Mouse (Mus musculus) embryonic stem cell, embryonic (primary cell): ENCODE data around the gene Slc6a19.

Source experiments
- CTCF ChIA-PET, 4 experiments: fragments of 300-600 bp in 2 of 4; fragments of 350-600 bp in 2 of 4; sonication (Branson Sonifier 250); formaldehyde crosslinking; loops; one replicate each; lab custom pipeline; 2022; ENCODE audit warnings: inconsistent platforms in 2 of 4; lab: Charles Lee
- POLR2A ChIA-PET, 4 experiments: fragments of 300-600 bp in 2 of 4; fragments of 350-600 bp in 2 of 4; sonication (Branson Sonifier 250); formaldehyde crosslinking; loops; one replicate each; lab custom pipeline; 2022; ENCODE audit warnings: antibody characterized with exemption in 4 of 4, inconsistent platforms in 1 of 4; lab: Charles Lee

Gene Slc6a19

DNA sequence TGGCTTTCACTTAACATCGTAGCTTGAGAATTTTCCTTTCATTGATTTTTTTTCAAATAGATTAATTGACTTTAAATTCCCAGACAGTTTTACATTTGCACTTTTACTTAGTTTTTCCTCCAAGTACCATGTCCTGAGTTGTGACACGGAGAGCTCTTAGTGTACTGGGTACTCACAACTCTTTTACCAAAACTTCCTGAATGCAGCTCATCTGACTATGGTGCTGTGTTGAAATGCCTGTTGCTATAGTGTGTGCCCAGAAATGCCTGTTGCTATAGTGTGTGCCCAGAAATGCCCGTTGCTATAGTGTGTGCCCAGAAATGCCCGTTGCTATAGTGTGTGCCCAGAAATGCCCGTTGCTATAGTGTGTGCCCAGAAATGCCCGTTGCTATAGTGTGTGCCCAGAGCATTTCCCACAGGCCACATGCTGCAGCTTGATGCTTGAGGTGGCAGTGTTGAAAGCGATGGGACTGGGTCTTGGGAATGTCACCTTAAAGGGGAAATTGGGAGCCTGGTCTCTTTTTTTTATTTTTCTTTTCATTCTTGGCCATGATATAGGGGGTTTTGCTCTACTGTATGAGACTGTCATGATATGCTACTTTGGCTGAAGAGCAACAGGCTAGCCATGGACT is at the start of gene Slc6a19:
TSS of gene Slc6a19 (minus strand) at position 172 of the 632 bp plus-strand sequence.
- CTCF ChIA-PET = interaction anchor here in 3 of 4 experiments (1.2 to 1.5 kb wide), 4 partner anchors 12 to 14 kb away, joined by 3 to 9 read pairs (median 4); no protein-coding TSS in a partner anchor
- POLR2A ChIA-PET = interaction anchor here in 1 of 4 experiments (1.5 to 1.7 kb wide), 2 partner anchors 9 to 10 kb away, joined by 3 to 5 read pairs; no protein-coding TSS in a partner anchor

DNA sequence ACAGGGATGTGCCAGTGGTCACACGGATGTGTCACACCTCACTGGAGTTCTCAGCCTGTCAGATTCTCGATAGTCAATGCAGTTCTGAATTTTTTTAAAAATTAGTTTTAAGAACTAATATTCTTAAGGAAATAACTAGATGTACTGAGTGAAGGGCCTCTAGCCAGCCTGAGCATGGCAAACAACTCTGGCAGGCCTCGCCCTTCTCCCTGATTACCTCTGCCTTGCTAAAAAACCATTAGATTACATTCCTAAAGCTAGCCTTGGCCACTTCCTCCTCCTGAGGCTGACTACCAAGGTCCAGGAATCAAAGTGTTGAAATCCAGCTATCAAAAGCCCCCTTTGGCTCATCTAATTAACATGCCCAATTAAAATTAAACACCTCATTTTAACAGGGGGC is 46.6 kb upstream of the Slc6a19 start:
- POLR2A ChIA-PET = interaction anchor here in 3 of 4 experiments (1.2 to 7.7 kb wide), 3 partner anchors 11 kb away, joined by 3 to 70 read pairs (median 3); no protein-coding TSS in a partner anchor

DNA sequence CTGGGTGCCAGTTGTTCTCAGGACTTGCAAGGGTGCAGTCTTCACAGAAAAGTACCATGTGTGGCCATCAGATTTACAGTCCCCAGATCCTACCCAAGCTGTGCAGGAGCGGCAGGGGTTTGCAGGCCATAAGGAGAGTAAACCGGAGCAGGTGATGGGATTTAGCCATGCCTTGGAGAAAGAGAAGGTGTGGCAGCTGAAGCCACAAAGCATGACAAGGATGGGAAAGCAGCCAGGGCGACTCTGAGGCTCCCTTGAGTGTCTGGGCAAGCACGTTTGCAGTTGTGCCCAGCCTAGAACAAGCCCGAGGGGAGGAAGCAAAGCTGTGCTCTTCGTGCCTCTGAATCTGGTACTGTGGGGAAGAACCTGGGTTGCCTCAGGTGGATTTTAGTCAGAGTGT is 45.8 kb upstream of the Slc6a19 start:
- POLR2A ChIA-PET = interaction anchor here in 2 of 4 experiments (1.2 to 7.7 kb wide), 3 partner anchors 12 to 187 kb away, joined by 3 to 70 read pairs (median 3); partner anchors contain the start of genes Brd9 (in 1 of the 2) and Trip13 (in 1 of the 2)

More for the DNA sequence above, 46.6 kb upstream of the Slc6a19 start:
- CTCF ChIA-PET = interaction anchor here in 2 of 4 experiments (0.7 to 1.4 kb wide), 2 partner anchors 79 to 325 kb away, joined by 3 read pairs; no protein-coding TSS in a partner anchor

DNA sequence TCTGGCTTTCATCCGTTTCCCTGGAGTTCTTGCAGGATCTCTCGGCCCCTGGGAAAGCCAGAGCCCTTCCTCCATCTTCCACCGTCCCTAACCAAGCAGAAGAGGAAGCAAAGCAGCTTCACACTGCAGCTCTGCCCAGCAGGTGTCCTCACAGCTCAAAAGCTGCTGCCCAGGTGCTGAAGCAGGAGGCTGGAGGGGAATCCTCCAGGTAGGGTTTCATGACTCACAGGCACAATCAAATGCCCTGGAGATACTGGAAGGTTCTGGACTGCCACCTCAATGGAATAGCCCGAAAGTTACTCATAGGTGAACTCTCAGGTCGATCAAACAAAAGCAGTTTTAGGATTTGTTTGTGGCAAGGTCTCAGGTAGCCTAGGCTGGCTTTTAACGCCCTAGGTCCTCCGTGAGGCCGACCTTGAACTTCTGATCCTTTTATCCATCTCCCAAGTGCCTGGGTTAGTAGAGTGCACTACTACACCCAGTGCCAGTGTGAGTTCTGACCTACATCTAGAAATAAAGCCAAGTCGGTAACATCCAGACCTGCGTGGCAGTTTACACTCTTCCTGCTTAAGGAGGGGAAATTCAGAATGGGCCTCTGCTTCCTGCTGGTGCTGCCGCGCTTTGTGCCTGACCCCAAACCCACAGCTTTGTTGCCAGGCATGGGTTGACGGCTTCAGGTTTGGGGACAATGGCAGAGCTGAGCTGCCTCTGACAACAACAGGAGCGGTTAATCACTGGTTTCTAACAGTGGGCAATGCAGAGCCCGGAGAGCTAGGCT is 44.2 kb upstream of the Slc6a19 start:
- ChIA-PET CTCF (interaction anchor here in 3 of 4 experiments (0.6 to 1.4 kb wide), 12 partner anchors 11 to 93 kb away, joined by 3 to 11 read pairs (median 4); no protein-coding TSS in a partner anchor), POLR2A (interaction anchor here in 3 of 4 experiments (0.6 to 7.7 kb wide), 25 partner anchors 9 to 331 kb away, joined by 3 to 70 read pairs (median 4); partner anchors contain the start of genes Brd9 (in 1 of the 3), Lpcat1 (in 1 of the 3), Nkd2 (in 1 of the 3) and Trip13 (in 1 of the 3))

More for the DNA sequence above, 45.8 kb upstream of the Slc6a19 start:
- CTCF ChIA-PET = interaction anchor here in 2 of 4 experiments (0.5 to 1.4 kb wide), 4 partner anchors 37 to 324 kb away, joined by 3 to 4 read pairs (median 3); no protein-coding TSS in a partner anchor

DNA sequence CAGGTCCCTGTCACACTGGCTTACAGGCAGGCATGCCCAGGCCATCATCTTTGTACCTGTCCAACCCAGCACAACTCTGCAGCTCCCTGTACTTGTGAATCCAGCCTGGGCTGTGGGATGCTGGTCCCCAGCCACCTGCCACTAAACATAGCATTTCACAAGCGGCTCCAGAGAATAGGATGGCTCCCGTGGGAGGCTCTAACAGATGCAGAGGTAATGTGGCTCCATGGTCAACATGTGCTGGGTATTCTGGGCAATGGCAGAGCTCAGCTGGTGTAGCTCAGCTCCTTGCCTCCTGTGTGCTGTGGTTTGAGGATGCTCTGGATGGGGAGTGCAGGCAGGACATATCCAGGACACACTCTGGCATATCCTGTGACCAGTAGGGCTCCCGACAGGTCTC is 39.0 kb upstream of the Slc6a19 start:
- ChIA-PET POLR2A (interaction anchor here in 2 of 4 experiments (1.4 to 1.7 kb wide), 3 partner anchors 18 to 21 kb away, joined by 4 to 5 read pairs (median 5); no protein-coding TSS in a partner anchor), CTCF (interaction anchor here in 3 of 4 experiments (0.8 to 2.3 kb wide), 3 partner anchors 20 to 433 kb away, joined by 3 to 6 read pairs (median 4); no protein-coding TSS in a partner anchor)

DNA sequence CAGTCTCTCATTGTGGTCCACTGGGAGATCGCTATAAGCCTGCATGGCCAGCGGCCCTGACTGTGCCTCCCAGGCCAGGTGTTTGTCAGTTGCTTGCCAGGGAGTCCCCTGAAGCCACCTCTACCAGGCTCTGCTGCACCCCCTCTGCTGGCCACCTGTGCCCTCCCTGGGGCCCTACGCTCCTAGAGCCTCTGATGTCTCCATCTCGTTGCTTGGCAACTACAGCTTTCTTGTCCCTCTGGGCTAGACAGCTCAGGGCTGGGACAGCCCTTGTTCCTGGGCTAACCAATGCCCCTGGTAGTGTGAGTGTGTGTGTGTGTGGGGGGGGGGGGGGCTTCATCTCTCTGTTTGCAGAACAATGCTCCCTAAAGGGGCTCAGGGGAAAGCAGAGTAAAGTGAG is 38.3 kb upstream of the Slc6a19 start:
- CTCF ChIA-PET = interaction anchor here (0.6 to 2.3 kb wide), 7 partner anchors 19 to 433 kb away, joined by 3 to 6 read pairs (median 4); no protein-coding TSS in a partner anchor

DNA sequence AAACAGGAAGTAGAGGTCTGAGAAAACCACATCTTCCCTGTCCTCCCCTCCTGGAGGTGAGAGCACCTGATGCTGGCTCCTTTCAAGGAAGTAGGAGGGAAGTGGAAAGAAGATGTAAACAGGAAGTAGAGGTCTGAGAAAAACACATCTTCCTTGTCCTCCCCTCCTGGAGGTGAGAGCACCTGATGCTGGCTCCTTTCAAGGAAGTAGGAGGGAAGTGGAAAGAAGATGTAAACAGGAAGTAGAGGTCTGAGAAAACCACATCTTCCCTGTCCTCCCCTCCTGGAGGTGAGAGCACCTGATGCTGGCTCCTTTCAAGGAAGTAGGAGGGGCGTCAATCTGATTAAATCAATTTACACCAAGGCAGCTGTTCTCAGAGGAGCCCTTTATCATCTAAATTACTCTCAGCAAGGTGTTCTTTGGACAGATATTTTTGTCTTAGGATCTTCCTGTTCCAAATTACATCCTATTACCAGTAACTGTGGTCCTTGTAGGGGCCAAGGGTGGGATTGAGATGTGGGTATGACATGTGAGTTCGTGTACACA is 35.8 kb upstream of the Slc6a19 start:
- ChIA-PET POLR2A (interaction anchor here in 3 of 4 experiments (0.7 to 1.2 kb wide), 6 partner anchors 28 to 51 kb away, joined by 3 to 7 read pairs (median 3); no protein-coding TSS in a partner anchor), CTCF (interaction anchor here in 2 of 4 experiments (0.6 kb wide), 2 partner anchors 21 to 76 kb away, joined by 3 to 7 read pairs; no protein-coding TSS in a partner anchor)

More for the DNA sequence above, 38.3 kb upstream of the Slc6a19 start:
- POLR2A ChIA-PET = interaction anchor here in 2 of 4 experiments (1.4 to 1.7 kb wide), 4 partner anchors 10 to 21 kb away, joined by 3 to 5 read pairs (median 4); partner anchors contain the start of gene Slc12a7 (in 1 of the 2)

DNA sequence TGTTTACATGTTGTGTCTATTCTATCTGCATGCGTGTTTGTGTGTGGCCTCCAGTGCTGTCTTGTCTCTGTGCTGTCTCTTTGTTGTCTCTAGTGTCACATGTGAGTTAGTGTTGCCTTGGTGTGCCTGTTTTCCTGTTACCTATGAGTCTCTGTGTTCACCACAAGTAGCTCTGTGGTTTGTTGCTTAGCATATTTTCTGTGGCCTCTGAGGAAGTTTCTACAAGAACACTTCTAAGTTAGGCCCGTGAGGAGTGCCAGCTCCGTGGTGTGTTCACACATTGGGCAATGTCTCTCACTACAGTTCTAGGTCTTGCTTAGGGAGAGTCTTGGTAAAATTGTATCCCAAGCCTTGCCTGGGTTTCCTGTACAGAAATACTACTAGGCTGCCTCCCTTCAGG is 32.3 kb upstream of the Slc6a19 start:
- POLR2A ChIA-PET = interaction anchor here in 3 of 4 experiments (0.7 to 1.9 kb wide), 5 partner anchors 11 to 1583 kb away, joined by 3 to 6 read pairs (median 3); no protein-coding TSS in a partner anchor

DNA sequence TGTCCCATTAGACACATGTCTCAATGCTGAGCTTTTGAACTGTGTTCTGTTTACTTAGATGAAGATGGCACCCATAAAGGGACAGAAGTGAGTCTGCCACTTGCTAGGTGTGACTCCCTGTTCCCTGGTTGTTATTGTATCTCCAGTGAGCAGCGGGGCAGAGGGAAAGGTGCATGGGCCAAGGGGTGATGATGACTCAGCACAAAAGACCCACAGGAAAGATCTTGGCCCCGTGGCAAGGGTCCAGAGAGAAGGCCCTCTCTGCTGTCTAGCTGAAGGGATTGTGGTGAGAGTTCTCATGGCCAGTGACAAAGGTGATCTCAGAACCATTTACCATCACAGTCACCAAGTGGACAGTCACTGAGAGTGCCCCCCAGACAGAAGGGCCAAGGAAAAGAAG is 31.3 kb upstream of the Slc6a19 start:
- CTCF ChIA-PET = no interaction called here

More for the DNA sequence above, 32.3 kb upstream of the Slc6a19 start:
- CTCF ChIA-PET = interaction anchor here in 1 of 4 experiments (1.0 kb wide), 1 partner anchor 19 kb away, joined by 3 read pairs; no protein-coding TSS in a partner anchor

DNA sequence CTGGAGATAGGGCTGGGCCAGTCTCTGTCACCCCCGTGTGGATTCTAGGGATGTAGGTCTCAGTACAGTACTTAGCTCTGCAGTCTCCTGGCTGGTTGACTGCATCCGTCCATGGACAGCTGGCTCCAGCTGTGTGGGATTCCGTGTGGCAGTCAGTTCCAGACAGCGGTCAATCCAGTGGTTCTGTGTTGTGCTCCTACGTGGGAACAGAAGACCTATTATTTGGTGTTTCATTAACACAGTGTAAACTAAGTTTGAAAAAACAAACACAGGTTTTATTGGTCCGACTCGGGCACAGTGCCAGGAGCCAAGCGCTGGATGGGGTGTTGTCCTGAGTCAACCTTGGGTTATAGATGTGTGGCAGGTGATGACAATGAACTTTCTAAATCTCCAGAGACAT is 30.6 kb upstream of the Slc6a19 start:
- CTCF ChIA-PET = interaction anchor here in 1 of 4 experiments (0.6 kb wide), 1 partner anchor 1127 kb away, joined by 3 read pairs; no protein-coding TSS in a partner anchor
- POLR2A ChIA-PET = interaction anchor here in 2 of 4 experiments (1.2 to 1.5 kb wide), 3 partner anchors 11 to 30 kb away, joined by 3 to 4 read pairs (median 3); no protein-coding TSS in a partner anchor

More for the DNA sequence above, 31.3 kb upstream of the Slc6a19 start:
- POLR2A ChIA-PET = interaction anchor here in 3 of 4 experiments (0.6 to 1.5 kb wide), 5 partner anchors 12 to 29 kb away, joined by 3 to 5 read pairs (median 3); no protein-coding TSS in a partner anchor

DNA sequence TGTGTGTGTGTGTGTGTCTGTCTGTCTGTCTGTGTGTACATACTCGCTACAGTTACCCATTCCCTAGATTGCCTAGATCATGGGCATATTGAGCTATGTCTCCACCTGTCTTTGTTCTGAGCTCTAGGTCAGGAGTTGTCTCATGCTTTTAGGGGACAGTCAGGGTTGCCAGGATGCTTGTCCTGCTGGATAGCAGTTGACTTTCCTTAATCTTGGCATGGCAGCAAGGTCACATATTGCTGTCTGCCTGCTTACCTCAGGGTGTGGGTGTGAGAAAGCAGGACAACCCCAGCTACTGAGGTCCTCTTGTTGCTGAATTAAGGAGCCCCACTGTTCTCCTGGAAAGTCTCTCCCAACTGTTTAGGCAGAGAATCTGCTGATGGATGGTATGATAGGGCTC is 29.7 kb upstream of the Slc6a19 start:
- POLR2A ChIA-PET = interaction anchor here in 2 of 4 experiments (0.6 to 1.3 kb wide), 7 partner anchors 7 to 111 kb away, joined by 3 to 4 read pairs (median 3); no protein-coding TSS in a partner anchor
- CTCF ChIA-PET = interaction anchor here in 1 of 4 experiments (1.0 kb wide), 1 partner anchor 20 kb away, joined by 3 read pairs; no protein-coding TSS in a partner anchor

DNA sequence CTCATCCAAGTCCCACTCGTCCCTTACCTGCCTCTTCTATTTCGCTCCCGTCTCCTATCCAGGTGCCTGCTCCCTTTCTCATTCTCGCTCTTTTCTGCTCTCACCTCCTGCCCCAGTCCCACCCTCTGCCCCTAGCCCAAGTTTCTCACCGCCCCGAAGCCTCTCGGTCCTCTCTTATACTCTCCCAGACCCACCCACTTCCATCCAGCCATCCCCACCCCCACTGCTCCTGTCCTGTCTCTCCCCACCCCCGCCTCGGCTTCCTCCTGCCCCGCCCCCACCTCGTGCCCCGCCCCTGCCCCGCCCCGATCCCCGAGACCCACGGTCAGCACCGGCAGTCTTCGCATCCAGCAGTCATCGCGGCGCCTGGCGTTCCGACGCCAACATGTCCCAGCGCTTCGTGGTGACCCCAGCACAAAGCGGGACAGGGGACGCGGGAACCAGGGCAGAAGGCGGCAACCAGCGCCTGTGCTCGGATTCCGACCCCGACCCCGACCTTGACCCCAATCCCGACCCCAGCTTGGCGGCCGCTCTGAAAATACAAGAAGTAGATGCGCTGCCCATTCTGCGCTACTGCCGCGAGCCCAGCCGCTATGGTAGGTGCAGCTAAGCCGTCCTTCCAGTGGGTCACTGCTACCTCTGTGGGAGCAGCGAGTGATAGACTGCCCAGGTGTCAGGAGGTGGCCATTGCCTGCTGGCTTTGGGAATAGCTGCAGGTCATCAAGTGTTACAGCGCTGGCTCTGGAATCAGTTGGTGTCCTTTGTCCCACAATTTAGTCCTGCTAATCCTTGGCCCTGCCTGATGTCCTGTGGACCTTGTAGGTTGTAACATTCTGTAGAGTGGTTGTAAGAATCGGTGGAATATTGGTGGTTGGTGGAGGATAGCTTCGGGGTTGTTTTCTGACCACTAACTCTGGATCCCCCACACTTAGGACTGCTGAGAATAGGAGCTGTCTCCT is 28.4 kb upstream of the Slc6a19 start, which contains the start of gene Slc12a7:
TSS of gene Slc12a7 (plus strand) at position 353 of the 959 bp plus-strand sequence.
- CTCF ChIA-PET = interaction anchor here in 2 of 4 experiments (0.5 to 1.7 kb wide), 3 partner anchors 10 to 579 kb away, joined by 3 to 5 read pairs (median 3); no protein-coding TSS in a partner anchor
- POLR2A ChIA-PET = interaction anchor here in 3 of 4 experiments (0.6 to 1.6 kb wide), 8 partner anchors 9 to 205 kb away, joined by 3 to 4 read pairs (median 3); partner anchors contain the start of genes Brd9 (in 2 of the 3) and Trip13 (in 2 of the 3)

DNA sequence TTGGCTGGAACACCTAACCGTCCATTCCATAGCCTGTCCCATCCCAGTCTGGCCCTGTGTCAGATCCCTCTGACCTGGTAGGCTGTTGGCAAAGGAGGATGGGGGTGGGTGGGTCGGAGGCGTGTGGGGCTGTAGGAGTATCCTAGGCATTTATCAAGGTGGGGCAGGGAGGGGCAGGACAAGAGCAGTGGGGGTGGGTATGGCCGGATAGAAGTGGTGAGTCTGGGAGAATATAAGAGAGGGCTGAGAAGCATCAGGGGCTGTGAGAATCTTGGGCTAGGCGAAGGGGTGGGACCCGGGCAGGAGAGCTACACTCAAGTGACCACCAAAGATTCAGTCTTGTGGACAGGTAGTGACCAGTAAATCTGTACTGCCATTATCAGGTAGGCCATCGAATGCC is 27.6 kb upstream of the Slc6a19 start:
- ChIA-PET POLR2A (interaction anchor here in 1 of 4 experiments (1.6 kb wide), 1 partner anchor 10 kb away, joined by 3 read pairs; no protein-coding TSS in a partner anchor), CTCF (interaction anchor here in 1 of 4 experiments (1.7 kb wide), 1 partner anchor 9 kb away, joined by 5 read pairs; no protein-coding TSS in a partner anchor)

DNA sequence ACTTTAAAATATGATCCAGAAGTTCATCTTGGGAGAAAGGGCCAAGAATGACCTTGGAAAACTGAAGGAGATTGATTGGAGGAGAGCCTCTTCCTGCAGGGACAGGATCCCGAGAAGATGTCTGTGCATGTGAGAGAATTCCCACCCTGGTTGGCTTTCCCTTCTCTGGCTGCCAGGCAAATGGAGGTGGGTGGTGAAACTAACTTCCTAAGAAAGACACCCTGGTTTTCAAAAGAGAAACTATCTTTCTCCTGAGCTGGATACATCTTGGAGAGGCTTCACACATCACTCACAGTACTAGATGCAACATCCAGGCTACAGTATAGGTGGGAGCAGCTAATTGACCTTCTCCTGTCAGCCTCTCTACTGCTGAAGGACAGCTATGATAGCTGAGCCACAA is 26.2 kb upstream of the Slc6a19 start:
- ChIA-PET CTCF (interaction anchor here in 1 of 4 experiments (0.6 kb wide), 1 partner anchor 10 kb away, joined by 3 read pairs; no protein-coding TSS in a partner anchor), POLR2A (interaction anchor here in 1 of 4 experiments (1.3 kb wide), 1 partner anchor 30 kb away, joined by 3 read pairs; no protein-coding TSS in a partner anchor)

DNA sequence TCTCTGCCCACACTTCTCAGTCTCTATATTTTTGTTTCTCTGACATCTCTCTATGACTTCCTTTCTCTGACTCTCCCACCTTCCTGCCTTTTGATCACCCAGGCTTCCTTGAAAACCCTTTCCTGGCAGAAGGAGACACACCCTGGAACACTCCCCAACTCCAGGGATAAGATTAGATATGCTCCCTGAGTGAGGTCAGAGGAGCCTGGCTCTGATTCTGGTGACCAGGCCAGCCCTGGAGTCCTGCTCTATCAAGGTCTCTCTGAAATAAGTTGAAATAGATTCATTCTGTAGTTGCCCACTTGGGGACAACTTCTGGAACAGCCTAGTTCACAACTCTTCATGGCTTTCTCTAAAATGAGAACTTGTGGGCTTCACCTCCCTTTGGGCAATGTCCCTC is 24.0 kb upstream of the Slc6a19 start:
- ChIA-PET POLR2A (no interaction called here), CTCF (no interaction called here)
